Mouse (Mus musculus) mature B cell (primary cell): ENCODE data around the gene Tiam1.

Experiments
- in situ Hi-C: fragments of 300-500 bp; cut with MboI; formaldehyde crosslinking; loops from 2 replicates; pipeline ENCODE4 v1.14.3; 2019

Tiam1 gene

GRCm38 (mm10) chr16:89993991-89994825 lies 149.4 kb downstream of the Tiam1 start:
- in situ Hi-C loops: no loop called here

- in situ Hi-C loops: no loop called here
Measured at GRCm38 (mm10) chr16:89993506-89993905, 150.1 kb downstream of the Tiam1 start.

GRCm38 (mm10) chr16:89991701-89992152 lies 151.8 kb downstream of the Tiam1 start:
- in situ Hi-C loops: no loop called here

GRCm38 (mm10) chr16:89990288-89990955 lies 153.1 kb downstream of the Tiam1 start:
- in situ Hi-C loops: no loop called here

- in situ Hi-C loops: no loop called here
Measured at GRCm38 (mm10) chr16:89989816-89990215, 153.8 kb downstream of the Tiam1 start.

GRCm38 (mm10) chr16:89986672-89987362 lies 156.8 kb downstream of the Tiam1 start:
- in situ Hi-C loops: no loop called here

GRCm38 (mm10) chr16:89985702-89986481 lies 157.7 kb downstream of the Tiam1 start:
- in situ Hi-C loops: no loop called here

GRCm38 (mm10) chr16:89980075-89980744 lies 163.4 kb downstream of the Tiam1 start:
- in situ Hi-C loops: no loop called here

- in situ Hi-C loops: no loop called here
Measured at GRCm38 (mm10) chr16:89975441-89975840, 168.1 kb downstream of the Tiam1 start.

GRCm38 (mm10) chr16:89973814-89974712 lies 169.5 kb downstream of the Tiam1 start:
- in situ Hi-C loops: no loop called here

- in situ Hi-C loops: no loop called here
Measured at GRCm38 (mm10) chr16:89972854-89973487, 170.6 kb downstream of the Tiam1 start.

GRCm38 (mm10) chr16:89972018-89972417 lies 171.6 kb downstream of the Tiam1 start:
- in situ Hi-C loops: no loop called here

GRCm38 (mm10) chr16:89968058-89968457 lies 175.5 kb downstream of the Tiam1 start:
- in situ Hi-C loops: no loop called here

- in situ Hi-C loops: no loop called here
Measured at GRCm38 (mm10) chr16:89962876-89963275, 180.7 kb downstream of the Tiam1 start.

GRCm38 (mm10) chr16:89960904-89961303 lies 182.7 kb downstream of the Tiam1 start:
- in situ Hi-C loops: no loop called here

- in situ Hi-C loops: no loop called here
Measured at GRCm38 (mm10) chr16:89960186-89960878, 183.2 kb downstream of the Tiam1 start.

- in situ Hi-C loops: no loop called here
Measured at GRCm38 (mm10) chr16:89958982-89959381, 184.6 kb downstream of the Tiam1 start.

GRCm38 (mm10) chr16:89958030-89958429 lies 185.5 kb downstream of the Tiam1 start:
- in situ Hi-C loops: no loop called here

- in situ Hi-C loops: no loop called here
Measured at GRCm38 (mm10) chr16:89954525-89954924, 189.0 kb downstream of the Tiam1 start.
